Mouse (Mus musculus) gastrocnemius, postnatal 4 days (tissue): ENCODE measurements around the gene Gpr152. TPM values are rescaled to one million over a fixed set of nuclear protein-coding genes. Genes with fewer than 3 reads are reported as not detected.

Source experiments
- DNase-seq, 2 experiments: peaks; one replicate each; pipeline ENCODE4 v3.0.0; 2021 to 2022; ENCODE audit warnings: low spot score in 2 of 2, mixed read lengths in 2 of 2
- total RNA-seq, 2 experiments: library from RNA; stranded (reverse); gene quantifications; 2 replicates each; pipeline ENCODE4 v1.2.3; 2021

Gene Gpr152
- total RNA-seq, 2 experiments from 2014 or later: not detected

- DNase-seq: no peak
Measured at GRCm38 (mm10) chr19:4149764-4150461, 10.3 kb downstream of the Gpr152 start.

GRCm38 (mm10) chr19:4150567-4151487 lies 11.2 kb downstream of the Gpr152 start:
- no peak for DNase-seq

- DNase-seq: no peak
Measured at GRCm38 (mm10) chr19:4151488-4151860, 11.9 kb downstream of the Gpr152 start.

GRCm38 (mm10) chr19:4151898-4152297 lies 12.3 kb downstream of the Gpr152 start:
- no peak for DNase-seq

- no peak for DNase-seq
Measured at GRCm38 (mm10) chr19:4152445-4153231, 13.1 kb downstream of the Gpr152 start.

GRCm38 (mm10) chr19:4153232-4153654 lies 13.7 kb downstream of the Gpr152 start, which contains the start of gene Ptprcap:
Gene Ptprcap (plus strand): TSS chr19:4153604.
- no peak for DNase-seq

GRCm38 (mm10) chr19:4154437-4155222 lies 15.0 kb downstream of the Gpr152 start:
- no peak for DNase-seq

GRCm38 (mm10) chr19:4155223-4156072 lies 15.9 kb downstream of the Gpr152 start:
- no peak for DNase-seq

- DNase-seq: no peak
Measured at GRCm38 (mm10) chr19:4156073-4156579, 16.5 kb downstream of the Gpr152 start.

- DNase-seq: no peak
Measured at GRCm38 (mm10) chr19:4156771-4157170, 17.2 kb downstream of the Gpr152 start.

GRCm38 (mm10) chr19:4159049-4159448 lies 19.5 kb downstream of the Gpr152 start:
- no peak for DNase-seq

GRCm38 (mm10) chr19:4162646-4163542 lies 23.3 kb downstream of the Gpr152 start, which contains the start of gene Rps6kb2:
Gene Rps6kb2 (minus strand): TSS chr19:4163354.
- peak; percentile 94 to 97 for DNase-seq

GRCm38 (mm10) chr19:4163543-4163887 lies 23.9 kb downstream of the Gpr152 start:
- DNase-seq: no peak

- no peak for DNase-seq
Measured at GRCm38 (mm10) chr19:4164100-4164499, 24.5 kb downstream of the Gpr152 start.

GRCm38 (mm10) chr19:4164721-4165120 lies 25.1 kb downstream of the Gpr152 start:
- DNase-seq: no peak

- no peak for DNase-seq
Measured at GRCm38 (mm10) chr19:4166678-4167476, 27.3 kb downstream of the Gpr152 start.

GRCm38 (mm10) chr19:4169378-4169784 lies 29.8 kb downstream of the Gpr152 start:
- DNase-seq: peak; percentile 99 to 100
